In the genomic region with DNA sequence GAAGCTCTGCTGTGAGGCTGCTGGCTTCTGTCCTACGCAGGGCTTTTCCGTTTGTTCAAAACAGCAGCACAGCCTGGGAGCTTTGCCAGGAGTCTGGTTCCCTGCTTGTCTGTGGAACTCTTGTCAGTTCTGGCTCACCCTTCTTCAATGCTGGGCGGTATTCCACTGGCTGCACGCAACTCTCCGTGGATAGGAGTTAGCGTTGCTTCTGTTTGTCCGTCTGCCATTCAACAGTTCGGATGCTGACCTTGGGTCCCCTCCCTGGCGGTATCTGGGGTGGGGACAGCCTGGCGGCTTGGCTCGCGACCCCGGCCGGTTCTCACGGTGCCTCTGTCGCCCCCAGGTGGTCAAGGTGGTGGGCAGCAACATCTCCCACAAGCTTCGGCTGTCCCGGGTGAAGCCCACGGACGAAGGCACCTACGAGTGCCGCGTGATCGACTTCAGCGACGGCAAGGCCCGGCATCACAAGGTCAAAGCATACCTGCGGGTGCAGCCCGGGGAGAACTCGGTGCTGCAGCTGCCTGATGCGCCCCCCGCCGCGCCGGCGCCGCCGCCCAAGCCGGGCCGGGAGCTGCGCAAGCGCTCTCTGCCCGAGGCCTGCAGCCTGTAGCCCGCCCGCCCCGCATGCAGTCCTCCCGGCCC, we compare ENCODE assay signal across 8 mouse cellular contexts. TPM values are rescaled to one million over a fixed set of nuclear protein-coding genes. Genes with fewer than 3 reads are reported as not detected.
A peak's percentile ranks its signal among the peaks of the same experiment; 100 is the strongest.
DNase-seq lines count a peak whose midpoint lies in the region; ATAC-seq and TF ChIP-seq lines count a peak whose summit lies in the region.

No protein-coding gene starts in this region.

- peak overlapping the region; percentile 96 for H3K4me2 ChIP-seq in lung, embryonic 14.5 days

- 0 out of 2 replicates have a peak, but pooled peaks have one; percentile 7 for TF ChIP-seq POLR2A in cerebellum, adult 2 months (IDR thresholded peaks at IDR 0.05; ENCODE audit: borderline replicate concordance, insufficient read depth, low read length)

- H3K4me3 ChIP-seq in cerebellum, adult 2 months (replicated peaks; ENCODE audit: insufficient read depth, low read depth, low read length): peak overlapping the region; percentile 67
- H3K4me3 ChIP-seq in lung, embryonic 14.5 days (ENCODE audit: low read depth, low read length): peak overlapping the region; percentile 49

- no peak overlapping the region for H3K27ac ChIP-seq in cerebellum, adult 2 months (ENCODE audit: insufficient read depth, low read length)
- peak overlapping the region; percentile 18; the same call in 1 of the 2 replicates for H3K27ac ChIP-seq in lung, embryonic 14.5 days (ENCODE audit: low read depth)

- peak; percentile 92 for DNase-seq in MN1 (ENCODE audit: low spot score)
- peak; percentile 72 to 81 for DNase-seq in cerebellum, adult 2 months
- DNase-seq in layer of hippocampus, adult 9-10 months (ENCODE audit: low spot score): peak; percentile 77
- peak; percentile 96 for DNase-seq in lung, embryonic 14.5 days
- DNase-seq in ovary, postnatal 36 days (ENCODE audit: low spot score): peak; percentile 67
- peak; percentile 79 for DNase-seq in thymus, postnatal 4 days

- H3K27me3 ChIP-seq in cerebellum, adult 2 months (ENCODE audit: control insufficient read depth, insufficient read depth, low read length): no peaks in the 10 kb centered on the region
- peaks cover 25% of the 10 kb centered on the region for H3K27me3 ChIP-seq in lung, embryonic 14.5 days (ENCODE audit: insufficient read depth, low read length)

- TF ChIP-seq CTCF in cerebellum, adult 2 months (IDR thresholded peaks at IDR 0.05; ENCODE audit: borderline replicate concordance, insufficient read depth, low read depth, low read length): peak; percentile 70
- TF ChIP-seq CTCF in lung, embryonic 14.5 days (IDR thresholded peaks at IDR 0.05; ENCODE audit: low read depth): peak; percentile 91

- no peaks in the 10 kb centered on the region for H3K9me3 ChIP-seq in lung, embryonic 14.5 days (ENCODE audit: low read depth, low read length)

- ATAC-seq in frontal cortex, adult (ENCODE audit: low TSS enrichment): peak; percentile 71
- ATAC-seq in hematopoietic stem cell, adult 5-6 weeks (replicated peaks in 1 of 2; ENCODE audit: insufficient read depth in 1 of 2, low FRiP score in 2 of 2, low TSS enrichment in 1 of 2, low read depth in 1 of 2, poor library complexity in 2 of 2, severe bottlenecking in 2 of 2): peak; percentile 18 to 52; a peak in 2 of 4 replicates
- ATAC-seq in lung, embryonic 14.5 days (ENCODE audit: insufficient read depth): peak; percentile 85

- H3K9ac ChIP-seq in lung, embryonic 14.5 days: peak overlapping the region; percentile 66

- no peaks in the 10 kb centered on the region for H3K36me3 ChIP-seq in lung, embryonic 14.5 days (ENCODE audit: insufficient read depth)

- peaks cover 13% of the 10 kb centered on the region for H3K4me1 ChIP-seq in cerebellum, adult 2 months (ENCODE audit: control insufficient read depth, insufficient read depth, low read length)
- H3K4me1 ChIP-seq in lung, embryonic 14.5 days (ENCODE audit: insufficient read depth): peaks cover 10% of the 10 kb centered on the region

- 1% methylated on average over 41 of the region's 47 CpGs for WGBS in cerebellum, adult 2 months
- WGBS in lung, embryonic 14.5 days: under 1% methylated on average over 47 of the region's 47 CpGs

RNA-seq across cellular contexts. Expression of a gene that starts 29.2 kb away (rescaled TPM):
- polyA plus RNA-seq in cerebellum, adult 2 months (2012; rRNA removed): 46.0 and 50.0 TPM in 2 replicates
- not detected in 2 replicates for total RNA-seq in hematopoietic stem cell, adult 5-6 weeks (2017)
- polyA plus RNA-seq in lung, embryonic 14.5 days (2014; fragmentation: Nextera tagmentation; extraction: Ambion mirVana): not detected in 2 replicates

Comparison
In these comparisons a context has a peak if more than half of its experiments do, and no peak if none do; other contexts are left out.
1. ATAC-seq: peak in every context shown above with its lines; median percentile 85 in lung, embryonic 14.5 days; 71 in frontal cortex, adult; 35 in hematopoietic stem cell, adult 5-6 weeks.
2. RNA of a gene that starts 29.2 kb away (polyA plus RNA-seq): 46.0 to 50.0 TPM in cerebellum, adult 2 months; not detected in lung, embryonic 14.5 days; every median in the first group is over 10 times any median in the second.
3. Peak in every context shown above with its lines, with median percentiles within 50 percentile points of each other: DNase-seq.